In the genomic region with DNA sequence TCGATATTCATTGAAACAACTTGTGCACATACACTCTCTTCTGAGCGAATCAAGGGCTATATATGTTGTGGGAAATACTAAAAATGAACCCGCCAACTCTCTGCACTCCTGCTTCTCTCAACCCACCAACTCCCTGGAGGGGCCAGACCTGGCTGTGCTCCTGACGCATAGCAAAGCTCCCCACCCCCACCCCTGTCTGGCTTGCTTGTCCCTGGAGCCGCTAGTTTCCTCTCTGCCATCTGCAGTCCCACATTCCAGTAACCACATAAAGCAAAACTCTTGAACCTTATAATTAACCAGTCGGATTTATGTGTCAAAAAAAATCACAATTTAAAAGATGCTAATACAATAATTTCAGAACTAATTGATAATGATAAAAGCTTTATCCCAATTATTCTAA, we compare ENCODE assay signal across 28 mouse cellular contexts.
A peak's percentile ranks its signal among the peaks of the same experiment; 100 is the strongest.
DNase-seq lines count a peak whose midpoint lies in the region; ATAC-seq and TF ChIP-seq lines count a peak whose summit lies in the region.
"Had no signal": no experiment of that assay in that cellular context is flagged by ENCODE, and none has a peak within 500 bp of the region (broad histone marks: within the 10 kb centered on the region; RNA-seq: fewer than 3 reads in every experiment).

No protein-coding gene starts in this region.

- H3K27me3 ChIP-seq in midbrain, embryonic 11.5 days (ENCODE audit: control insufficient read depth, insufficient read depth, low read length) = no peaks in the 10 kb centered on the region
- H3K27me3 ChIP-seq in midbrain, embryonic 14.5 days (ENCODE audit: control insufficient read depth, insufficient read depth, low read length) = no peaks in the 10 kb centered on the region
- no peaks in the 10 kb centered on the region for H3K27me3 ChIP-seq in embryonic facial prominence, embryonic 10.5 days (replicated peaks; ENCODE audit: low read depth, poor library complexity, severe bottlenecking)
- no peaks in the 10 kb centered on the region for H3K27me3 ChIP-seq in limb, embryonic 14.5 days (ENCODE audit: control insufficient read depth, insufficient read depth, low read length)
- H3K27me3 ChIP-seq in hindbrain, embryonic 11.5 days (ENCODE audit: control insufficient read depth, insufficient read depth, low read length) = no peaks in the 10 kb centered on the region
- H3K27me3 ChIP-seq: CH12.LX; embryonic facial prominence, embryonic 15.5 days; heart, embryonic 13.5 days; hindbrain, embryonic 13.5 days; intestine, embryonic 15.5 days had no signal

- H3K27ac ChIP-seq in midbrain, embryonic 11.5 days (ENCODE audit: low read depth, low read length) = no peak overlapping the region
- H3K27ac ChIP-seq in midbrain, embryonic 14.5 days (replicated peaks; ENCODE audit: low read depth, low read length) = no peak overlapping the region
- peak overlapping the region; percentile 51; the same call in 1 of the 2 replicates for H3K27ac ChIP-seq in embryonic facial prominence, embryonic 10.5 days (replicated peaks)
- H3K27ac ChIP-seq in limb, embryonic 14.5 days (replicated peaks; ENCODE audit: low read depth, low read length) = no peak overlapping the region
- no peak overlapping the region for H3K27ac ChIP-seq in hindbrain, embryonic 11.5 days (ENCODE audit: low read depth, low read length)
- H3K27ac ChIP-seq: embryonic facial prominence, embryonic 15.5 days; heart, adult 2 months; heart, embryonic 10.5 days; heart, embryonic 13.5 days; hindbrain, embryonic 13.5 days; intestine, embryonic 15.5 days had no signal

- H3K9ac ChIP-seq in midbrain, embryonic 11.5 days (ENCODE audit: low read length) = no peak overlapping the region
- no peak overlapping the region for H3K9ac ChIP-seq in midbrain, embryonic 14.5 days (replicated peaks; ENCODE audit: low read length)
- H3K9ac ChIP-seq in limb, embryonic 14.5 days (ENCODE audit: low read depth, low read length, severe bottlenecking) = no peak overlapping the region
- H3K9ac ChIP-seq in hindbrain, embryonic 11.5 days (ENCODE audit: low read depth, low read length) = no peak overlapping the region
- H3K9ac ChIP-seq: embryonic facial prominence, embryonic 15.5 days; forebrain, postnatal 0 days; heart, embryonic 13.5 days; hindbrain, embryonic 13.5 days; intestine, embryonic 15.5 days had no signal

- TF ChIP-seq POLR2A in limb, embryonic 14.5 days (IDR thresholded peaks at IDR 0.05; ENCODE audit: borderline replicate concordance, extremely low read depth, insufficient read depth, insufficient read length) = no peak

- H3K4me3 ChIP-seq in midbrain, embryonic 11.5 days (ENCODE audit: low read depth, low read length) = no peak overlapping the region
- H3K4me3 ChIP-seq in midbrain, embryonic 14.5 days (replicated peaks; ENCODE audit: low read depth, low read length) = no peak overlapping the region
- H3K4me3 ChIP-seq in embryonic facial prominence, embryonic 10.5 days = no peak overlapping the region
- H3K4me3 ChIP-seq in limb, embryonic 14.5 days (replicated peaks; ENCODE audit: low read length) = no peak overlapping the region
- no peak overlapping the region for H3K4me3 ChIP-seq in hindbrain, embryonic 11.5 days (ENCODE audit: low read depth, low read length)
- H3K4me3 ChIP-seq: embryonic facial prominence, embryonic 15.5 days; heart, adult 2 months; heart, embryonic 10.5 days; heart, embryonic 13.5 days; hindbrain, embryonic 13.5 days; intestine, embryonic 15.5 days had no signal

- no peak overlapping the region for H3K4me2 ChIP-seq in midbrain, embryonic 11.5 days
- H3K4me2 ChIP-seq in midbrain, embryonic 14.5 days (ENCODE audit: low read length) = no peak overlapping the region
- no peak overlapping the region for H3K4me2 ChIP-seq in limb, embryonic 14.5 days (replicated peaks; ENCODE audit: low read depth, low read length, severe bottlenecking)
- no peak overlapping the region for H3K4me2 ChIP-seq in hindbrain, embryonic 11.5 days (replicated peaks; ENCODE audit: low read depth, low read length)
- H3K4me2 ChIP-seq: embryonic facial prominence, embryonic 15.5 days; heart, embryonic 13.5 days; hindbrain, embryonic 13.5 days; intestine, embryonic 15.5 days had no signal

- no peaks in the 10 kb centered on the region for H3K36me3 ChIP-seq in midbrain, embryonic 11.5 days (ENCODE audit: control insufficient read depth, insufficient read depth, low read length)
- no peaks in the 10 kb centered on the region for H3K36me3 ChIP-seq in midbrain, embryonic 14.5 days (ENCODE audit: control insufficient read depth, insufficient read depth, low read length)
- H3K36me3 ChIP-seq in embryonic facial prominence, embryonic 10.5 days (replicated peaks) = no peaks in the 10 kb centered on the region
- H3K36me3 ChIP-seq in limb, embryonic 14.5 days (ENCODE audit: control insufficient read depth, insufficient read depth, low read length) = no peaks in the 10 kb centered on the region
- no peaks in the 10 kb centered on the region for H3K36me3 ChIP-seq in hindbrain, embryonic 11.5 days (ENCODE audit: control insufficient read depth, insufficient read depth, low read length)
- H3K36me3 ChIP-seq: embryonic facial prominence, embryonic 15.5 days; G1E; heart, embryonic 10.5 days; heart, embryonic 13.5 days; hindbrain, embryonic 13.5 days; intestine, embryonic 15.5 days had no signal

- DNase-seq in midbrain, embryonic 11.5 days (ENCODE audit: low spot score, missing footprints) = peak; percentile 72
- DNase-seq in midbrain, embryonic 14.5 days = no peak
- DNase-seq in embryonic facial prominence, embryonic 10.5 days (ENCODE audit: low spot score) = peak; percentile 32
- DNase-seq in forelimb bud, embryonic 11.5 days (ENCODE audit: low read depth, low spot score) = peak; percentile 40
- DNase-seq in limb, embryonic 14.5 days (ENCODE audit: low spot score) = peak; percentile 15
- DNase-seq in retina, embryonic 14.5 days (ENCODE audit: low spot score) = no peak
- no peak for DNase-seq in left cerebral cortex, postnatal 36 days (ENCODE audit: low spot score in 2 of 2)
- DNase-seq in hindbrain, embryonic 11.5 days (ENCODE audit: low spot score) = no peak
- DNase-seq: adrenal gland, adult 2 months; adrenal gland, postnatal 14 days; B cell, adult 2 months; cerebellum, adult 18-20 months; cerebellum, postnatal 36 days; forebrain, postnatal 0 days; gastrocnemius, postnatal 10 days; gastrocnemius, postnatal 36 days; heart, adult 2 months; heart, postnatal 14 days; kidney, adult 11 months had no signal

- 68% methylated on average over 6 of the region's 6 CpGs for WGBS in midbrain, embryonic 11.5 days
- WGBS in midbrain, embryonic 14.5 days = 72% methylated on average over 6 of the region's 6 CpGs
- WGBS in embryonic facial prominence, embryonic 10.5 days = 59% methylated on average over 6 of the region's 6 CpGs
- 34% methylated on average over 6 of the region's 6 CpGs for WGBS in limb, embryonic 14.5 days
- 58% methylated on average over 6 of the region's 6 CpGs for WGBS in hindbrain, embryonic 11.5 days

- no peaks in the 10 kb centered on the region for H3K9me3 ChIP-seq in midbrain, embryonic 11.5 days (ENCODE audit: control insufficient read depth, low read length)
- H3K9me3 ChIP-seq in midbrain, embryonic 14.5 days (ENCODE audit: control insufficient read depth, low read length) = no peaks in the 10 kb centered on the region
- no peaks in the 10 kb centered on the region for H3K9me3 ChIP-seq in embryonic facial prominence, embryonic 10.5 days
- H3K9me3 ChIP-seq in limb, embryonic 14.5 days (ENCODE audit: control insufficient read depth, low read length) = no peaks in the 10 kb centered on the region
- H3K9me3 ChIP-seq in hindbrain, embryonic 11.5 days (ENCODE audit: control insufficient read depth, low read length) = no peaks in the 10 kb centered on the region
- H3K9me3 ChIP-seq: embryonic facial prominence, embryonic 15.5 days; G1E; heart, embryonic 10.5 days; heart, embryonic 13.5 days; hindbrain, embryonic 13.5 days; intestine, embryonic 15.5 days had no signal

- intact Hi-C loops in left cerebral cortex, postnatal 36 days (cut with DNase I) = no loop called here

- ATAC-seq in midbrain, embryonic 11.5 days (ENCODE audit: low FRiP score) = no peak
- ATAC-seq in midbrain, embryonic 14.5 days (ENCODE audit: low FRiP score, low TSS enrichment) = no peak
- 0 out of 2 replicates have a peak, but pooled peaks have one; percentile 47 for ATAC-seq in limb, embryonic 14.5 days (ENCODE audit: low FRiP score, low read depth)
- ATAC-seq in hindbrain, embryonic 11.5 days (ENCODE audit: low FRiP score) = no peak
- ATAC-seq: forebrain, embryonic 14.5 days; forebrain, postnatal 0 days; hindbrain, embryonic 16.5 days; intestine, embryonic 15.5 days had no signal

- no peaks in the 10 kb centered on the region for H3K4me1 ChIP-seq in midbrain, embryonic 11.5 days (ENCODE audit: control insufficient read depth, insufficient read depth, low read length)
- 0 out of 2 replicates have a peak, but pooled peaks cover 6% of the 10 kb centered on the region for H3K4me1 ChIP-seq in midbrain, embryonic 14.5 days (ENCODE audit: control insufficient read depth, insufficient read depth, low read length)
- peaks cover 30% of the 10 kb centered on the region for H3K4me1 ChIP-seq in embryonic facial prominence, embryonic 10.5 days
- peaks cover 8% of the 10 kb centered on the region for H3K4me1 ChIP-seq in limb, embryonic 14.5 days (ENCODE audit: control insufficient read depth, insufficient read depth, low read length)
- H3K4me1 ChIP-seq in hindbrain, embryonic 11.5 days (replicated peaks; ENCODE audit: control insufficient read depth, insufficient read depth, low read length) = no peaks in the 10 kb centered on the region
- H3K4me1 ChIP-seq: intestine, embryonic 15.5 days had no signal

Comparison
In these comparisons a context has a peak if more than half of its experiments do, and no peak if none do; other contexts are left out.
1. DNase-seq: peak in midbrain, embryonic 11.5 days (single experiment), embryonic facial prominence, embryonic 10.5 days (single experiment), forelimb bud, embryonic 11.5 days (single experiment) and limb, embryonic 14.5 days (single experiment); none in midbrain, embryonic 14.5 days (single experiment), retina, embryonic 14.5 days (single experiment), left cerebral cortex, postnatal 36 days (0 of 2) and hindbrain, embryonic 11.5 days (single experiment).